Mouse (Mus musculus): ENCODE results near the gene Ier5. TPM values are rescaled to one million over a fixed set of nuclear protein-coding genes. Genes with fewer than 3 reads are reported as not detected.

The Ier5 gene
- polyA plus RNA-seq, 1 experiment from 2014 or later, result 10.4 TPM

DNA sequence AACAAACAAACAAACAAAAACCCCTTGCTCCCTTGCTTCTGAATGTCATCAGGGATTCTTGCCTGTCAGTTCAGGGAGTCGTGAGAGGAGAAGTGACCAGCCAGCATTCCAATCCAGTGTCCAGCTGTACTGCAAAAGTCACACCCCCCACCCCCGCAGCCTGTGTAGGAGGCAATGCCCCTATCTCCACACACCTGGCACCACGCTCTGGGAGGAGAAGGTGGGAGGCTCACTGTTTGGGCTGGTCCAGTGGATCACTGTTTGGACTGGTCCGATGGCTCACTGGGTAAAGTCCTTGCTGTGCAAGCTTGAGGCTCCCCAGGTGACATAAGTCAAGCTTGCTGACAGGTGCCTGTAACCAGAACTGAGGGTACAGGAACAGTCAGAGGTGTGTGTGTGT, 12.7 kb upstream of the Ier5 start:
- H3K9ac ChIP-seq (ENCODE audit: low read length), result 0 out of 2 replicates have a peak overlapping the region, but pooled peaks have one; percentile 21
- peaks cover 31 to 36% of the 10 kb centered on the region in 2 experiments for H3K4me1 ChIP-seq (ENCODE audit: control insufficient read depth in 2 of 2, insufficient read depth in 2 of 2, low read length in 2 of 2)
- no peak for ATAC-seq (ENCODE audit: insufficient number of reproducible peaks, insufficient read depth, low FRiP score, low read depth)
- no peaks in the 10 kb centered on the region for H3K36me3 ChIP-seq (ENCODE audit: control insufficient read depth, insufficient read depth, low read length)
- WGBS, result 33% methylated on average over 4 of the region's 4 CpGs
- H3K4me2 ChIP-seq (ENCODE audit: low read length), result no peak overlapping the region
- H3K27ac ChIP-seq (replicated peaks in 1 of 2; ENCODE audit: control insufficient read depth in 1 of 2, insufficient read depth in 1 of 2, low read depth in 2 of 2, low read length in 2 of 2), result no peak overlapping the region
- H3K9me3 ChIP-seq (ENCODE audit: control insufficient read depth, low read length), result no peaks in the 10 kb centered on the region
- no peaks in the 10 kb centered on the region for H3K27me3 ChIP-seq (ENCODE audit: control insufficient read depth, insufficient read depth, low read length)
- H3K4me3 ChIP-seq (ENCODE audit: control insufficient read depth in 1 of 2, insufficient read depth in 1 of 2, low read depth in 1 of 2, low read length in 2 of 2), result no peak overlapping the region

GRCm38 (mm10) chr1:155111491-155111890, 12.1 kb upstream of the Ier5 start:
- no peaks in the 10 kb centered on the region for H3K36me3 ChIP-seq (ENCODE audit: control insufficient read depth, insufficient read depth, low read length)
- WGBS, result 34% methylated on average over 6 of the region's 6 CpGs
- H3K4me2 ChIP-seq (ENCODE audit: low read length), result no peak overlapping the region
- no peaks in the 10 kb centered on the region for H3K9me3 ChIP-seq (ENCODE audit: control insufficient read depth, low read length)
- peaks cover 31 to 36% of the 10 kb centered on the region in 2 experiments for H3K4me1 ChIP-seq (ENCODE audit: control insufficient read depth in 2 of 2, insufficient read depth in 2 of 2, low read length in 2 of 2)
- H3K9ac ChIP-seq (ENCODE audit: low read length), result no peak overlapping the region
- H3K4me3 ChIP-seq (ENCODE audit: control insufficient read depth in 1 of 2, insufficient read depth in 1 of 2, low read depth in 1 of 2, low read length in 2 of 2), result no peak overlapping the region
- no peak for ATAC-seq (ENCODE audit: insufficient number of reproducible peaks, insufficient read depth, low FRiP score, low read depth)
- H3K27ac ChIP-seq (replicated peaks in 1 of 2; ENCODE audit: control insufficient read depth in 1 of 2, insufficient read depth in 1 of 2, low read depth in 2 of 2, low read length in 2 of 2), result 0 out of 4 replicates have a peak overlapping the region, but pooled peaks of 1 of the 2 experiments have one; percentile 4
- H3K27me3 ChIP-seq (ENCODE audit: control insufficient read depth, insufficient read depth, low read length), result no peaks in the 10 kb centered on the region

DNA sequence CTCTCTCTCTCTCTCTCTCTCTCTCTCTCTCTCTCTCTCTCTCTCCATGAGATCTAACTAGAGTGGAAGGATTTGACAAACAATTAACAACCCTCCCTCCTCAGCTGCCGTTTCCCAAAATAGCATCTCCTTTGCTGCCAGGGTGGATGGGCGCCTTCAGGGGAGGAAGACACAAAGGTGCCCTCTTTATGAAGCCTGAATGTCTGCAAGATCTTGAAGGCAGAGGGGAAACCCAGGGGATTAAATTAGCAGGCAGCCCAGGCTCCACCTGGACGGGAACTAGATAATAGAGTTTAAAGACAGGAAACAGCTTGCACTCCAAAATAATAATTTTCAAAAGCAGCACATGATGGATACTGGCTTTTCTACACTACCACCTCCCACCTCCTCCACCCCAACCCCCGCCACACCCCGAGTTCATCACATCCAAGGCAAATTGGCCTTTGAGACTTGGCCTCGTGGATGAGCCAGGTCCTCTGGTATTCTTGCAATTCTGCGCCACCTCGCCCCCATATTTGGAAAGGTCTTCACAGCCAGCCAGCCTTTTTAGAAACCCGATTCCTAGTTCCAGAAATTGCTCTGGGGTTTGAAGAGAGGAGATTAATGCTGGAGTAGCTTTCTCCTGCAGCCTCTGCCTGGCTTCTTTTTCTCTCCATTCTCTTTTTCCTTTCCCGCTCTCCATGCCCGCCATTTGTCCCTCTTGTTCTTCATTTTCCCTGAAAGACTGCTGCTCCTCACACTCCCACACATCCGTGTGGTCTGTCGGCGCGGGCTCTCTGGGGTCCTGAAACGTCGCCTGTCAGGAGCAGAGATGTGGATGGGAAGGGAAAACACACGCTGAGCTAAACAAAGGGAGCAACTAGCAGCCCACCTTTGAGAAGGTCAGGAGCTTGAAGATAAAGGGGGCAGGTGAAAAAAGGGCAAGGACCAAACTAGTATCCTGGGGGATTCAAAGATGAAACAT, 10.2 kb upstream of the Ier5 start:
- 11% methylated on average over 18 of the region's 18 CpGs for WGBS
- Histone ChIP-seq H3K36me3 (ENCODE audit: control insufficient read depth, insufficient read depth, low read length) (no peaks in the 10 kb centered on the region), H3K9ac (ENCODE audit: low read length) (peak overlapping the region; percentile 25; the same call in 1 of the 2 replicates), H3K9me3 (ENCODE audit: control insufficient read depth, low read length) (no peaks in the 10 kb centered on the region), H3K4me1 (ENCODE audit: control insufficient read depth in 2 of 2, insufficient read depth in 2 of 2, low read length in 2 of 2) (peaks cover 31 to 36% of the 10 kb centered on the region in 2 experiments), H3K4me2 (ENCODE audit: low read length) (peak overlapping the region; percentile 42), H3K27me3 (ENCODE audit: control insufficient read depth, insufficient read depth, low read length) (no peaks in the 10 kb centered on the region), H3K4me3 (ENCODE audit: control insufficient read depth in 1 of 2, insufficient read depth in 1 of 2, low read depth in 1 of 2, low read length in 2 of 2) (peak overlapping the region in 1 of 2 experiments; percentile 12; a peak in 1 of 4 replicates), H3K27ac (replicated peaks in 1 of 2; ENCODE audit: control insufficient read depth in 1 of 2, insufficient read depth in 1 of 2, low read depth in 2 of 2, low read length in 2 of 2) (peak overlapping the region; percentile 80 to 89)
- no peak for ATAC-seq (ENCODE audit: insufficient number of reproducible peaks, insufficient read depth, low FRiP score, low read depth)

GRCm38 (mm10) chr1:155108412-155108811, 9.0 kb upstream of the Ier5 start:
- ATAC-seq (ENCODE audit: insufficient number of reproducible peaks, insufficient read depth, low FRiP score, low read depth), result no peak; the same call in 1 of the 2 replicates
- H3K4me3 ChIP-seq (ENCODE audit: control insufficient read depth in 1 of 2, insufficient read depth in 1 of 2, low read depth in 1 of 2, low read length in 2 of 2), result no peak overlapping the region
- H3K4me1 ChIP-seq (ENCODE audit: control insufficient read depth in 2 of 2, insufficient read depth in 2 of 2, low read length in 2 of 2), result peaks cover 25 to 28% of the 10 kb centered on the region in 2 experiments
- H3K27me3 ChIP-seq (ENCODE audit: control insufficient read depth, insufficient read depth, low read length), result no peaks in the 10 kb centered on the region
- peak overlapping the region; percentile 50 to 80; a peak in 3 of 4 replicates for H3K27ac ChIP-seq (replicated peaks in 1 of 2; ENCODE audit: control insufficient read depth in 1 of 2, insufficient read depth in 1 of 2, low read depth in 2 of 2, low read length in 2 of 2)
- no peaks in the 10 kb centered on the region for H3K36me3 ChIP-seq (ENCODE audit: control insufficient read depth, insufficient read depth, low read length)
- H3K9ac ChIP-seq (ENCODE audit: low read length), result no peak overlapping the region
- no peak overlapping the region for H3K4me2 ChIP-seq (ENCODE audit: low read length)
- no peaks in the 10 kb centered on the region for H3K9me3 ChIP-seq (ENCODE audit: control insufficient read depth, low read length)
- WGBS, result 36% methylated on average over 4 of the region's 4 CpGs

- no peaks in the 10 kb centered on the region for H3K36me3 ChIP-seq (ENCODE audit: control insufficient read depth, insufficient read depth, low read length)
- ATAC-seq (ENCODE audit: insufficient number of reproducible peaks, insufficient read depth, low FRiP score, low read depth), result no peak
- no peak overlapping the region for H3K4me3 ChIP-seq (ENCODE audit: control insufficient read depth in 1 of 2, insufficient read depth in 1 of 2, low read depth in 1 of 2, low read length in 2 of 2)
- H3K4me1 ChIP-seq (ENCODE audit: control insufficient read depth in 2 of 2, insufficient read depth in 2 of 2, low read length in 2 of 2), result peaks cover 25 to 28% of the 10 kb centered on the region in 2 experiments
- WGBS, result 46% methylated on average over 5 of the region's 5 CpGs
- no peaks in the 10 kb centered on the region for H3K27me3 ChIP-seq (ENCODE audit: control insufficient read depth, insufficient read depth, low read length)
- no peak overlapping the region for H3K27ac ChIP-seq (replicated peaks in 1 of 2; ENCODE audit: control insufficient read depth in 1 of 2, insufficient read depth in 1 of 2, low read depth in 2 of 2, low read length in 2 of 2)
- no peak overlapping the region for H3K9ac ChIP-seq (ENCODE audit: low read length)
- no peak overlapping the region for H3K4me2 ChIP-seq (ENCODE audit: low read length)
- H3K9me3 ChIP-seq (ENCODE audit: control insufficient read depth, low read length), result no peaks in the 10 kb centered on the region
These were observed 8.4 kb upstream of the Ier5 start for GRCm38 (mm10) chr1:155107843-155108242.

GRCm38 (mm10) chr1:155106310-155106709, 6.9 kb upstream of the Ier5 start:
- no peak overlapping the region for H3K9ac ChIP-seq (ENCODE audit: low read length)
- no peaks in the 10 kb centered on the region for H3K9me3 ChIP-seq (ENCODE audit: control insufficient read depth, low read length)
- no peaks in the 10 kb centered on the region for H3K27me3 ChIP-seq (ENCODE audit: control insufficient read depth, insufficient read depth, low read length)
- H3K27ac ChIP-seq (replicated peaks in 1 of 2; ENCODE audit: control insufficient read depth in 1 of 2, insufficient read depth in 1 of 2, low read depth in 2 of 2, low read length in 2 of 2), result no peak overlapping the region
- H3K36me3 ChIP-seq (ENCODE audit: control insufficient read depth, insufficient read depth, low read length), result no peaks in the 10 kb centered on the region
- peaks cover 19 to 24% of the 10 kb centered on the region in 2 experiments for H3K4me1 ChIP-seq (ENCODE audit: control insufficient read depth in 2 of 2, insufficient read depth in 2 of 2, low read length in 2 of 2)
- ATAC-seq (ENCODE audit: insufficient number of reproducible peaks, insufficient read depth, low FRiP score, low read depth), result no peak
- no peak overlapping the region for H3K4me2 ChIP-seq (ENCODE audit: low read length)
- H3K4me3 ChIP-seq (ENCODE audit: control insufficient read depth in 1 of 2, insufficient read depth in 1 of 2, low read depth in 1 of 2, low read length in 2 of 2), result no peak overlapping the region
- WGBS, result 54% methylated on average over 1 of the region's 1 CpGs

GRCm38 (mm10) chr1:155103991-155104390, 4.6 kb upstream of the Ier5 start:
- Histone ChIP-seq H3K36me3 (ENCODE audit: control insufficient read depth, insufficient read depth, low read length) (no peaks in the 10 kb centered on the region), H3K27ac (replicated peaks in 1 of 2; ENCODE audit: control insufficient read depth in 1 of 2, insufficient read depth in 1 of 2, low read depth in 2 of 2, low read length in 2 of 2) (no peak overlapping the region), H3K4me2 (ENCODE audit: low read length) (no peak overlapping the region), H3K27me3 (ENCODE audit: control insufficient read depth, insufficient read depth, low read length) (no peaks in the 10 kb centered on the region), H3K4me1 (ENCODE audit: control insufficient read depth in 2 of 2, insufficient read depth in 2 of 2, low read length in 2 of 2) (peaks cover 8 to 15% of the 10 kb centered on the region in 2 experiments), H3K9ac (ENCODE audit: low read length) (no peak overlapping the region), H3K4me3 (ENCODE audit: control insufficient read depth in 1 of 2, insufficient read depth in 1 of 2, low read depth in 1 of 2, low read length in 2 of 2) (no peak overlapping the region), H3K9me3 (ENCODE audit: control insufficient read depth, low read length) (no peaks in the 10 kb centered on the region)
- no peak for ATAC-seq (ENCODE audit: insufficient number of reproducible peaks, insufficient read depth, low FRiP score, low read depth)
- 84% methylated on average over 5 of the region's 5 CpGs for WGBS
